Mouse (Mus musculus) megakaryocyte, embryonic 14.5 days (primary cell): Measurements from ENCODE around the gene Fntb.

ENCODE experiments used
- FLI1 ChIP-seq: IDR thresholded peaks from 2 replicates; pipeline ENCODE4 v1.6.1; 2012; ENCODE audit warnings: low read length, inconsistent platforms, mixed read lengths
- GATA1 ChIP-seq: IDR thresholded peaks from 3 replicates; pipeline ENCODE4 v1.6.1; 2012; ENCODE audit warnings: mixed read lengths, low read length, inconsistent platforms, borderline replicate concordance

GRCm38 (mm10) chr12:76961932-76962891 lies 196.8 kb downstream of the Fntb start, which contains the start of gene Max:
- TF ChIP-seq GATA1 (no peak), FLI1 (no peak)
